Mouse (Mus musculus) liver, embryonic 13.5 days (tissue): ENCODE data around the gene Rab30. TPM values are rescaled to one million over a fixed set of nuclear protein-coding genes. Genes with fewer than 3 reads are reported as not detected.

Experiments
- ATAC-seq: fragments of 200-750 bp; cut with Nextera tagmentation; 2 replicates; pipeline ENCODE4 v1.8.0; 2017; ENCODE audit warnings: low read depth, mild to moderate bottlenecking, moderate number of reproducible peaks, moderate library complexity
- DNase-seq: peaks from one replicate; pipeline ENCODE4 v3.0.0; 2022
- H3K27ac ChIP-seq: fragments of 300-500 bp; sonication (generic); 2 replicates; pipeline ENCODE4 v1.5.1; 2015; ENCODE audit warnings: moderate library complexity, mild to moderate bottlenecking, inconsistent platforms
- H3K27me3 ChIP-seq: fragments of 300-500 bp; sonication (generic); 2 replicates; pipeline ENCODE4 v1.6.1; 2015; ENCODE audit warnings: mild to moderate bottlenecking, inconsistent platforms
- H3K36me3 ChIP-seq: fragments of 300-500 bp; sonication (generic); 2 replicates; pipeline ENCODE4 v1.6.1; 2015; ENCODE audit warnings: mild to moderate bottlenecking, inconsistent platforms
- H3K4me1 ChIP-seq: fragments of 300-500 bp; sonication (generic); replicated peaks from 2 replicates; pipeline ENCODE4 v1.6.1; 2015; ENCODE audit warnings: inconsistent platforms
- H3K4me2 ChIP-seq: fragments of 300-500 bp; sonication (generic); 2 replicates; pipeline ENCODE4 v1.6.1; 2015; ENCODE audit warnings: inconsistent platforms, mild to moderate bottlenecking, moderate library complexity
- H3K4me3 ChIP-seq: fragments of 300-500 bp; sonication (generic); replicated peaks from 2 replicates; pipeline ENCODE4 v1.5.1; 2015; ENCODE audit warnings: mild to moderate bottlenecking, inconsistent platforms
- H3K9ac ChIP-seq: fragments of 300-500 bp; sonication (generic); 2 replicates; pipeline ENCODE4 v1.6.1; 2015; ENCODE audit warnings: mild to moderate bottlenecking, inconsistent platforms
- H3K9me3 ChIP-seq: fragments of 300-500 bp; sonication (generic); replicated peaks from 2 replicates; pipeline ENCODE4 v1.6.1; 2016; ENCODE audit warnings: inconsistent platforms
- WGBS: fragments of 180-500 bp; shearing (Covaris S2); methylation state at CpG from one replicate; pipeline ENCODE4 v1.1.7; 2015; ENCODE audit not compliant: insufficient replicate concordance; 5-methylcytosine and 5-hydroxymethylcytosine counted together
- polyA plus RNA-seq: library from polyadenylated mRNA; unstranded; fragments of >200 nt; fragmentation: Nextera tagmentation; extraction: Ambion mirVana; gene quantifications from 2 replicates; pipeline ENCODE4 v1.2.1, GENCODE M21; 2015

The Rab30 gene
- polyA plus RNA-seq, 1 experiment from 2014 or later, result 7.1 TPM

DNA sequence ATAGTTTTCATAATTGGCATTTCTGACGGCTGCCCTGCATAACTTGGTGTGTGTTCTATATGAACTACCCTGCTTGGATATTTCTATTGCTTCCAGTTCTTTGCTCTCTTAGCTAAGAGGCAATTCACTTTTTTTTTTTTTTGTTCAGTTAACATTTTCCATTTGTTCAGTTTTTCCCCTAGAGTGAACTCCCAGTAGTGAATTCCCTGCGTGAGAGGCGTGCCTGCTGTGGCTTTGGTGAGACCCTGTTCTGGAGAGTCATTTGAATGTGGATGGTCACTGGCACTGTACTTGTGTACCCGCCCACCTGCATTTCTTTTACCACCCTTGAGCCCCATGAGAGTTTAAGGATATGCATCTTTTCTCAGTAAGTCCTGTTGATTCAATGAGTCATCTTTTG, 60.8 kb downstream of the Rab30 start:
- no peaks in the 10 kb centered on the region for H3K36me3 ChIP-seq
- H3K4me1 ChIP-seq, result no peaks in the 10 kb centered on the region
- H3K27me3 ChIP-seq, result no peaks in the 10 kb centered on the region
- H3K4me2 ChIP-seq, result no peak overlapping the region
- no peak overlapping the region for H3K9ac ChIP-seq
- no peak overlapping the region for H3K4me3 ChIP-seq
- WGBS, result 70% methylated on average over 4 of the region's 4 CpGs
- no peaks in the 10 kb centered on the region for H3K9me3 ChIP-seq
- no peak overlapping the region for H3K27ac ChIP-seq
- no peak for DNase-seq
- ATAC-seq, result no peak

DNA sequence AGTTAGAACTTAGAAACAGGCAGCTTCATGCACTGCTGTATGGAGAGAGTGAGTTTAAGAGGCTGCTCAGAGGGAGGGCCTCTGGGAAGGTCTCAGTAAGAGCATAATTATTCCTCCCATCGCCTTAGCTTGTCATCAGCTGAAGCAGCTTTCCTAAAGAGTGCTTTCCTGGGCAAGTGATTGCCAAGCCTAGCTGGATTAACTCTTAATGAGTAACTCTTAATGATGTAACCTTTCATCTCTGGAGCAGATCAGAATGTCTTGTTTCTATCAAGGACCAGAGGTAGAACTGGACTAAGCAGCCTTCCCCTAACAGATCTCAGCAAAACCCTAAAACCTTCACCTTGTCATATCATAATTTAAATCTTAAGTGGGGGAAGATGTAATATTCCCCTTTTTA, 61.8 kb downstream of the Rab30 start:
- Histone ChIP-seq H3K9ac (no peak overlapping the region), H3K9me3 (no peaks in the 10 kb centered on the region), H3K4me1 (no peaks in the 10 kb centered on the region), H3K27ac (no peak overlapping the region), H3K4me2 (no peak overlapping the region), H3K4me3 (no peak overlapping the region), H3K36me3 (no peaks in the 10 kb centered on the region), H3K27me3 (no peaks in the 10 kb centered on the region)
- ATAC-seq, result no peak
- DNase-seq, result no peak
- WGBS, result 54% methylated on average over 1 of the region's 1 CpGs

DNA sequence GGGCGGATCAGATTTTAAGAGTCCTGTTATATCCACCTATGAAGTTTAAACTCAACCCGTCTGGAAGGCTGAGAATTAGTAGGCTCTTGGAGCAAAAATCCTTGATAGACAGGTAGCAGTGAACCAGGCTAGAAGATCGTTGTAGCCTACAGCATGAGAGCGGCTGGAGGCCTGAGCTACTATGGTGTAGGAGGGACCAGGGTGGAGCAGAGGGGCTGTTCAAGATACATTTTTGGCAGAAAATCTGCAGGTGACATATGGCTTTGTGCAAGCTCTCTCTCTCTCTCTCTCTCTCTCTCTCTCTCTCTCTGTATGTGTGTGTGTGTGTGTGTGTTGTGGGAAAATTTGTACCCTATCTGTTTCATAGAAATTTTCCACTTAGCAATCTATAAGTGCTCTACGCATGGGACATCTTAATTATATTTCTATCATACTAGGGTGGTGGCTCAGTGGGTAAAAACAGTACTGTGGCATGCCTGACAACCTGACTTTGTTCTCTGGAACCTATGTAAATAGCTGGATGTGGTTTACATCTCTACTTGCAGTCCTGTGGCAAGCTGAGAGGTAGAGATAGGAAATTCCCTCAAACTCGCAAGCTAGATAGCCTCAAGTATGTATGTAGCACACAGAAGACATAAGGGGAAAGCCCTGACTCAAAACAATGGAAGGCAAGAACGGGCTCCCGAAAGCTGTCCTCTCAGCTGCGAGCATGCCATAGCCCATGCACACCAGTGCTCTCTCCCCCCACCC, 63.7 kb downstream of the Rab30 start:
- Histone ChIP-seq H3K9me3 (no peaks in the 10 kb centered on the region), H3K9ac (no peak overlapping the region), H3K36me3 (no peaks in the 10 kb centered on the region), H3K27ac (no peak overlapping the region), H3K4me3 (no peak overlapping the region), H3K4me2 (no peak overlapping the region), H3K27me3 (no peaks in the 10 kb centered on the region), H3K4me1 (no peaks in the 10 kb centered on the region)
- DNase-seq, result no peak
- 71% methylated on average over 9 of the region's 9 CpGs for WGBS
- no peak for ATAC-seq

DNA sequence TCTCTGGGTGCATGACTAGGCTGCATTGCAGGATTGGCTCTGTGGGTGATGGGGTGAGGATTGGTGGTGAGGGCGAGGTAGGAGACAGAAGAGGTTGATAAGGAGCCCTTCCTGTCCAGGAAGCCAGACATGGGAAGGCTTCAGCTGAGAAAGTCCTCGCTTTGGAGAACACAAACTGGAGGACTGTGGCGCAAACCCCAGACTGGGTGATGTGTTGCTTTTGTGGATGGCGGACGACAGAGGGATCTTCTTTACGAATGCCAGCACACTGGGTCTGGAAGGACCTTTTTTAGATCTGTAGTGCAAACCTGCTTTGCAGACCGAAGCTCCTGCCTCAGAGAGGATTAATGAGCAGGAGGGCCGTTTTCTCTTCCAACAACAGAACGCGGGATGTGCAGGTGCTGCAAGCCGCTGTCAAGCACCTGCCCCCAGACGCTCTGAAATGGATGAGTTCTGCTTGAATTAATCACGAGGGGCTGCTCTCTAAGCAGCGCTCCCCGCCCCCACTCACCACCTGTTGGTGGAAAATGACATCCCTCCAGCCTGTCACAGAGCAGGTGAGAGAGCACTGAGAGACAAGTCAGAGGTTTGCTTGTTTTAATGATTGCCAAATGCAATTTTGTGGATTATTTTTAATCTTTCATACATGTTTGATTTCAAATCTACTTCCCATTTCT, 65.2 kb downstream of the Rab30 start:
- 40% methylated on average over 15 of the region's 15 CpGs for WGBS
- H3K27me3 ChIP-seq, result no peaks in the 10 kb centered on the region
- no peak for DNase-seq
- no peaks in the 10 kb centered on the region for H3K4me1 ChIP-seq
- no peaks in the 10 kb centered on the region for H3K36me3 ChIP-seq
- no peak overlapping the region for H3K4me2 ChIP-seq
- no peaks in the 10 kb centered on the region for H3K9me3 ChIP-seq
- H3K27ac ChIP-seq, result no peak overlapping the region
- no peak overlapping the region for H3K4me3 ChIP-seq
- no peak for ATAC-seq
- H3K9ac ChIP-seq, result no peak overlapping the region

DNA sequence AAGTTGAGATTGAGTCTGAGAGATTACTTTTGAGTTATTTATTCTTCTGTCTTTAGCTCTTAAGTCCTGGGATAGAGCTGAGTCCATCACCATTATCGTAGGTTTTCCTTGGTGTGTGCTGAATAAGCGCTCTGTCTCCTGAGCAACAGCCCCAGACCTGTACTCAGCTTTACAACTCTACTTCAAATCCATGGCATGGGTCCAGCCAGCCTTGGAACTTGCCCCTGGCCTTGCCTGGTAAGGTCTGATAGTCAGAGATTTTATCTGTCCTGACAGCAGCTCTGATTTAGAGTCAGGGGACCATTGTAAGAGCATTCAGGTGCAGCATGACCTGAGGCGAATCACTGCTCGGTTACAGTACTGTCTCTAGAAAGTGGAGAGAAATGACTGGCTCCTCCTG, 66.1 kb downstream of the Rab30 start:
- no peaks in the 10 kb centered on the region for H3K27me3 ChIP-seq
- no peak for DNase-seq
- no peaks in the 10 kb centered on the region for H3K4me1 ChIP-seq
- no peaks in the 10 kb centered on the region for H3K36me3 ChIP-seq
- no peak overlapping the region for H3K9ac ChIP-seq
- 82% methylated on average over 4 of the region's 4 CpGs for whole genome bisulfite sequencing
- H3K4me3 ChIP-seq, result no peak overlapping the region
- no peak overlapping the region for H3K27ac ChIP-seq
- no peak for ATAC-seq
- H3K9me3 ChIP-seq, result no peaks in the 10 kb centered on the region
- no peak overlapping the region for H3K4me2 ChIP-seq

DNA sequence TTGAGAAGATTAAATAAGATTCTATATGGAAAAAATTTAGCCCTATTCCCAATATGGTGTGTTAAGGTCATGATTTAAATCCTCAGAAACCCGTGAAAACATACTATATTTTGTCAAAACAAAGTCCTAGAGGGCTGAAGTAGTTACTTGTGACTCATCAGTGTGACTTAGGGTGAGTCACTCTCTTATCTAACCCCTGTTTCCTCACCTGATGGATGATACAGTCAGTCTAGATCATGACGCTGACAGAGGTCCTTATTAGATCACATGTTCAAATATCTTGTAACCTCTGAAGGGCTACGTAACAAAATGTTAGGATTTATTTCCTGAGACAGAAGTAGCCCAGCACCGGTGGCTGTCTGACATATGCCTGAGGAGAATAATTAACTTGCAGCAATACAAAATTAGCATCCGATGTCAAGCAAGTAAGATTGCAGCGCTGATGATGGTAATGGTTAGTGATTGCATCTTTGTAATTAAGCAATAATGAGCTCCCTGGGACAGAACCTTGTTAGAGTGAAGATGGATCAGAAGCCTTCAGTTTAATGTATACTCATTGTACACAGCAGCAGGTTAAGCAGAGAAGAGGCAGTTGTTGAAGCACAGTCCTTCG, 70.4 kb downstream of the Rab30 start:
- Histone ChIP-seq H3K9me3 (no peaks in the 10 kb centered on the region), H3K27ac (no peak overlapping the region), H3K4me2 (no peak overlapping the region), H3K9ac (no peak overlapping the region), H3K27me3 (no peaks in the 10 kb centered on the region), H3K4me3 (no peak overlapping the region), H3K4me1 (no peaks in the 10 kb centered on the region), H3K36me3 (no peaks in the 10 kb centered on the region)
- ATAC-seq (no peak), DNase-seq (no peak)
- WGBS, result 67% methylated on average over 7 of the region's 7 CpGs

DNA sequence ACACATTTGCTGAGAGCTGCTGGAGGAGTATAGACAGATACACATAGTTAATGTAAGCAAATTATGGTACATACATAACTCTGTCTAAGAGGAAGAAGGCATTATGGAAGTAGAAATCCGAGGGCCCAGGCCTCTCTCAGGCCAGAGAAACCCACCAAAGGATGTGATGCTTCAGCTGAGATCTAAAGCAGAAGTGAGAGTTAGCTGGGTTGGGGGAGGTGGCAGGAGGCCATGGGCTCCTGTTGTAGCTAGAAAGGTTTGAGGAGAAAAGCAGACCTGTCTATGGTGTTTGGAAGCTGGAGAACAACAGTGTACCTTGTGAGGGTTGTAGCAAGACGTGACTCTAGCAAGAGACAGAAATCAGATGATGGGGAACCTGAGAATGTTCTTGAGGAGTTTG, 75.8 kb downstream of the Rab30 start:
- 30% methylated on average over 2 of the region's 2 CpGs for WGBS
- Histone ChIP-seq H3K4me2 (no peak overlapping the region), H3K27me3 (no peaks in the 10 kb centered on the region), H3K36me3 (no peaks in the 10 kb centered on the region), H3K27ac (no peak overlapping the region), H3K9me3 (no peaks in the 10 kb centered on the region), H3K9ac (no peak overlapping the region), H3K4me1 (no peaks in the 10 kb centered on the region; the same call in 1 of the 2 replicates), H3K4me3 (no peak overlapping the region)
- DNase-seq (no peak), ATAC-seq (no peak)

DNA sequence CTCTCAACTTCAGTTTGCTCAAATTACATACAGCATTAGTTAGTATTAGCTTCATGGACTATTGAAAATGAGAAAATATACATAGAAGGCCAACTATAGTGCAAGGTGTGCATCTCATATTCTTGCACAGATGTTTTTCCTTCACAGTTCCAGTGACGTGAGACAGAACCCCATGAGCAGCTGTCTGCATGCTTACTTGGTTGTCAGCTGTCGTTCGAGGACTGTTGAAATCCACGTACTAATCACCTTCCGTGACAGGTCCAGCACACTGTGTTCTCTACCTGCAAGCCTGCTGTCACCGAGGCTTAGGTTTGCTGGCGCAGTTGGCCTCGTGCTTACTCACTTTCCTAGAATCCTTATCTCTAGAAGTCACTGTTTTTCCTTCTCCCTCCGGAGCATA, 76.5 kb downstream of the Rab30 start:
- DNase-seq, result no peak

DNA sequence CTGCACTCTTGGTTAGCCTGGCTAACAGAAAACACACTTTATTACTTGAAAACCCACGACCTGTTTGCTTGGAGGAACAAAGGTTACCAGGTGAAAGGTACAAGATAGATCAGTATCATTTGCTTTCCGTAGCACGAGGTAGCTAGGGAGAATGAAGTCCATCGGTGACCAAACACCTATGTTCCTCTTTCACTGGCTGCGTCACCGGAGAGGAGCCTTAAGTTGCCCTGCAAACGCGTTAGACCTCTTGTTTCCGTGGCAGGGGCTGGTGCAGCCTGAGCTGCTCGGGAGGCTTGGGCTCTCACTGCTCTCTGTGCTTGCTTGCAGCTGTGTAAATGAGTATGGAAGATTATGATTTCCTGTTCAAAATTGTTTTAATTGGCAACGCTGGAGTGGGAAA, 78.3 kb downstream of the Rab30 start:
- Histone ChIP-seq H3K9me3 (no peaks in the 10 kb centered on the region), H3K4me1 (no peaks in the 10 kb centered on the region; the same call in 1 of the 2 replicates), H3K4me3 (no peak overlapping the region), H3K27me3 (no peaks in the 10 kb centered on the region), H3K36me3 (no peaks in the 10 kb centered on the region), H3K9ac (no peak overlapping the region), H3K27ac (no peak overlapping the region), H3K4me2 (no peak overlapping the region)
- 61% methylated on average over 11 of the region's 11 CpGs for WGBS
- no peak for ATAC-seq
- DNase-seq, result no peak

More for the DNA sequence above, 76.5 kb downstream of the Rab30 start:
- Histone ChIP-seq H3K4me2 (no peak overlapping the region), H3K27me3 (no peaks in the 10 kb centered on the region), H3K9ac (no peak overlapping the region), H3K4me3 (no peak overlapping the region), H3K9me3 (no peaks in the 10 kb centered on the region), H3K36me3 (no peaks in the 10 kb centered on the region), H3K4me1 (no peaks in the 10 kb centered on the region; the same call in 1 of the 2 replicates), H3K27ac (no peak overlapping the region)
- no peak for ATAC-seq
- 71% methylated on average over 9 of the region's 9 CpGs for WGBS

DNA sequence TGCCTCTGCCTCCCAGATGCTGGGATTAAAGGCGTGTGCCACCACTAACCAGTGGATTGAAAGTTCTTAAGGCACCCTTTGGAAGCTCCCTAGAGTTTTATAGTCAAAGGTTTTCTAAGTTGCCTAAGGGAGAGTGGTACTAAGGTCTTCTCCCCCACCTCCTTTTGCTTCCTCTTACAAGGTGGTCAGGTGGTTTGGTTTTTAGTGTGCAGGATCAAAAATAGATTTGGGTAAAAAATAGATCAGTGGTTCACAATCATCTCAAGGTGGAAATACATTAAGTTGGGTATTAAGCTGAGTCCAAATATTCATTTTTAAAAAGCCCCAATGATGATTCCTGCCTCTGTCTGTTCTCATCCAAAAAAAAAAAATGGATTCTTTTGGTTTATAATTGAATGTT, 79.0 kb downstream of the Rab30 start:
- ATAC-seq (no peak), DNase-seq (no peak)
- Histone ChIP-seq H3K9me3 (no peaks in the 10 kb centered on the region), H3K4me3 (no peak overlapping the region), H3K36me3 (no peaks in the 10 kb centered on the region), H3K27ac (no peak overlapping the region), H3K4me2 (no peak overlapping the region), H3K27me3 (no peaks in the 10 kb centered on the region), H3K4me1 (no peaks in the 10 kb centered on the region; the same call in 1 of the 2 replicates), H3K9ac (no peak overlapping the region)
- 53% methylated on average over 1 of the region's 1 CpGs for WGBS

DNA sequence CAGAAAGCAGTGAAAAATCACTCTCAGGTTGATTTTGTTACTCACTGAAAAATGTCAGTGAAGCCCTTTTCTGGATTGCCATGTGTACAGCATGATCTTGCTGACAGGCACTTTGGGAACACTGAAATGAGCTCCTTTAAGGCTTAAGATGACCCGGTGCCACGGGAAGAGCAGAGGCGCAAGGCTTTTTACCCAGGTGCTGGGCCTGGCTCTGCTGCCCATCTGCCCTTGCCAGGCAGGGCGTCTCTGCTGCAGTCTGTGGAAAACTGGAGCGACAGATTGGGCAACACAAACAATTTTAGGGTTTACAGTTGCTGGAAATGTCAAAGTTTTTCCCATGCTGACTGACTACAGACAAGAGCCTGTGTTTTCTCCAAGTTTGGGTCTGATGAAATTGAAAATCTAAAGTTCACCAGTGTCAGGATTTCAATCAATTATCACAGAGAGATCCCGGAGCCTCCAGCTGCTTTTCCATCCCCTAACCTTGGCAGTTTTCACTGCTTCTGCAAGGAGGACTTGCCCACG, 79.6 kb downstream of the Rab30 start:
- H3K9me3 ChIP-seq, result no peaks in the 10 kb centered on the region
- no peak for DNase-seq
- no peaks in the 10 kb centered on the region for H3K27me3 ChIP-seq
- no peaks in the 10 kb centered on the region for H3K36me3 ChIP-seq
- no peak for ATAC-seq
- WGBS, result 64% methylated on average over 7 of the region's 7 CpGs
- no peak overlapping the region for H3K4me3 ChIP-seq
- H3K4me2 ChIP-seq, result no peak overlapping the region
- no peak overlapping the region for H3K27ac ChIP-seq
- no peaks in the 10 kb centered on the region; the same call in 1 of the 2 replicates for H3K4me1 ChIP-seq
- H3K9ac ChIP-seq, result no peak overlapping the region
